Mouse (Mus musculus) kidney, adult 2 months (tissue): ENCODE measurements at regions not wholly inside any gene's neighbourhood (a gene's known extent, or its start where the extent isn't known, plus 50 kb on each side); places are given as distances from the start of the nearest gene placed in this dataset.

Experiments used
- DNase-seq: peaks from one replicate; pipeline ENCODE4 v3.0.0; 2021
- H3K27ac ChIP-seq: fragments of 200-500 bp; 2 replicates; pipeline ENCODE4 v1.5.1; 2012; ENCODE audit warnings: low read depth, low read length, control low read depth, inconsistent platforms; ENCODE audit not compliant: insufficient read depth
- H3K27me3 ChIP-seq: fragments of 200-500 bp; replicated peaks from 2 replicates; pipeline ENCODE4 v1.6.1; 2012; ENCODE audit warnings: mild to moderate bottlenecking, moderate library complexity, low read length, inconsistent platforms; ENCODE audit not compliant: control insufficient read depth, insufficient read depth
- H3K36me3 ChIP-seq: fragments of 200-500 bp; 2 replicates; pipeline ENCODE4 v1.6.1; 2012; ENCODE audit warnings: mild to moderate bottlenecking, moderate library complexity, low read length, inconsistent platforms; ENCODE audit not compliant: control insufficient read depth, insufficient read depth
- H3K4me1 ChIP-seq: fragments of 200-500 bp; 2 replicates; pipeline ENCODE4 v1.6.1; 2011; ENCODE audit warnings: low read length; ENCODE audit not compliant: control insufficient read depth, insufficient read depth
- H3K4me3 ChIP-seq: fragments of 200-500 bp; 2 replicates; pipeline ENCODE4 v1.5.1; 2011; ENCODE audit warnings: mild to moderate bottlenecking, low read depth, low read length, control low read depth; ENCODE audit not compliant: insufficient read depth
- CTCF ChIP-seq: fragments of 200-500 bp; conservative IDR thresholded peaks from 2 replicates; pipeline ENCODE4 v1.5.1; 2011; ENCODE audit warnings: low read depth, mild to moderate bottlenecking, control low read depth, low read length, moderate library complexity, mixed read lengths; ENCODE audit not compliant: insufficient read depth, insufficient read length
- POLR2A ChIP-seq: fragments of 200-500 bp; IDR thresholded peaks from one replicate; pipeline ENCODE4 v1.6.1; 2011; ENCODE audit warnings: low read depth, low read length, control low read depth
- WGBS: fragments of 180-500 bp; shearing (Covaris S2); methylation state at CpG from one replicate; pipeline ENCODE4 v1.1.7; 2018; 5-methylcytosine and 5-hydroxymethylcytosine counted together

- 40% methylated on average over 8 of the region's 8 CpGs for WGBS
- no peaks in the 10 kb centered on the region for H3K36me3 ChIP-seq
- H3K27ac ChIP-seq = no peak overlapping the region
- TF ChIP-seq CTCF = no peak
- TF ChIP-seq POLR2A = no peak
- no peaks in the 10 kb centered on the region for H3K27me3 ChIP-seq
- no peak overlapping the region for H3K4me3 ChIP-seq
- DNase-seq = no peak
- H3K4me1 ChIP-seq = no peaks in the 10 kb centered on the region
These were observed 72.8 kb upstream of the Rap1b start for GRCm38 (mm10) chr10:117918616-117919015.

GRCm38 (mm10) chr10:117919186-117919941 is 73.5 kb upstream of the Rap1b start:
- H3K27ac ChIP-seq = no peak overlapping the region
- WGBS = 86% methylated on average over 7 of the region's 7 CpGs
- DNase-seq = no peak
- TF ChIP-seq CTCF (no peak), POLR2A (no peak)
- H3K36me3 ChIP-seq = no peaks in the 10 kb centered on the region
- no peaks in the 10 kb centered on the region for H3K27me3 ChIP-seq
- H3K4me1 ChIP-seq = no peaks in the 10 kb centered on the region
- H3K4me3 ChIP-seq = no peak overlapping the region

GRCm38 (mm10) chr10:117925186-117925585 is 79.4 kb upstream of the Rap1b start:
- TF ChIP-seq POLR2A (no peak), CTCF (no peak)
- WGBS = 91% methylated on average over 7 of the region's 7 CpGs
- H3K27me3 ChIP-seq = no peaks in the 10 kb centered on the region
- H3K36me3 ChIP-seq = no peaks in the 10 kb centered on the region
- no peak for DNase-seq
- H3K4me3 ChIP-seq = no peak overlapping the region
- no peak overlapping the region for H3K27ac ChIP-seq
- no peaks in the 10 kb centered on the region for H3K4me1 ChIP-seq

GRCm38 (mm10) chr10:117925611-117926555 is 80.0 kb upstream of the Rap1b start:
- TF ChIP-seq POLR2A (no peak), CTCF (no peak)
- H3K27me3 ChIP-seq = no peaks in the 10 kb centered on the region
- DNase-seq = peak; percentile 56
- 79% methylated on average over 31 of the region's 31 CpGs for WGBS
- no peaks in the 10 kb centered on the region for H3K36me3 ChIP-seq
- H3K27ac ChIP-seq = 0 out of 2 replicates have a peak overlapping the region, but pooled peaks have one; percentile 8
- H3K4me3 ChIP-seq = no peak overlapping the region
- no peaks in the 10 kb centered on the region for H3K4me1 ChIP-seq

GRCm38 (mm10) chr10:117928998-117929397 is 83.2 kb upstream of the Rap1b start:
- H3K36me3 ChIP-seq = no peaks in the 10 kb centered on the region
- no peak overlapping the region for H3K27ac ChIP-seq
- DNase-seq = no peak
- TF ChIP-seq POLR2A = no peak
- TF ChIP-seq CTCF = no peak
- H3K27me3 ChIP-seq = no peaks in the 10 kb centered on the region
- H3K4me1 ChIP-seq = no peaks in the 10 kb centered on the region
- H3K4me3 ChIP-seq = no peak overlapping the region
- 67% methylated on average over 5 of the region's 5 CpGs for WGBS

GRCm38 (mm10) chr10:117934797-117935196 is 89.0 kb upstream of the Rap1b start:
- H3K27ac ChIP-seq = no peak overlapping the region
- H3K4me3 ChIP-seq = no peak overlapping the region
- H3K36me3 ChIP-seq = no peaks in the 10 kb centered on the region
- 83% methylated on average over 9 of the region's 9 CpGs for WGBS
- no peaks in the 10 kb centered on the region for H3K27me3 ChIP-seq
- TF ChIP-seq CTCF (no peak), POLR2A (no peak)
- no peaks in the 10 kb centered on the region for H3K4me1 ChIP-seq
- DNase-seq = no peak

- no peak for DNase-seq
- H3K36me3 ChIP-seq = no peaks in the 10 kb centered on the region
- H3K4me3 ChIP-seq = no peak overlapping the region
- H3K4me1 ChIP-seq = peaks cover 4% of the 10 kb centered on the region; the same call in 1 of the 2 replicates
- H3K27ac ChIP-seq = peak overlapping the region; percentile 63
- 52% methylated on average over 8 of the region's 8 CpGs for WGBS
- TF ChIP-seq CTCF = no peak
- TF ChIP-seq POLR2A = no peak
- no peaks in the 10 kb centered on the region for H3K27me3 ChIP-seq
These were observed 92.9 kb upstream of the Rap1b start for GRCm38 (mm10) chr10:117938717-117939116.
